Mouse (Mus musculus): Measurements from ENCODE around the gene Senp7. TPM values are rescaled to one million over a fixed set of nuclear protein-coding genes. Genes with fewer than 3 reads are reported as not detected.
"Not testable (repeated sequence)": the region's sequence is repeated elsewhere in the genome, so short reads cannot be mapped to it uniquely, and the experiment has no call there.

Gene Senp7
- polyA plus RNA-seq (2015; fragmentation: Nextera tagmentation; extraction: Ambion mirVana), result 17.2 and 18.6 TPM in 2 replicates

DNA sequence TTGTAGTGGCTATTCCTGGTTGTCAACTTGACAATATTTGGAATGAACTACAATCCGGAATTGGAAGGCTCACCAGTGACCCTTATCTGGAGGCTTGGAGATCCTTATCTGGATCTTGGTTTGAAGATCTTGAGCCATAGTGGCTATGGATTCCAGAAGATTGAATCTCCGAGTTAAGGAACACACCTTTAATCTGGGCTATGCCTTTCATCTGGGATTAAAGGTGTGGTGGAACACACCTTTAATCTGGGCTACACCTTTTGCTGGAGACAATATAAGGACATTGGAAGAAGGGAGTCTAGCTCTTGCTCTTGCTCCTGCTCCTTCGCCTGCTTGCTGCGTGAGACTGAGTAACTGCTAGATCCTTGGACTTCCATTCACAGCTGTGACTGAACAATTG, at the start of gene Senp7:
Senp7 (plus strand) TSS at position 301 of the 400 bp plus-strand sequence.
- H3K4me1 ChIP-seq (replicated peaks); H3K9ac ChIP-seq; H3K4me2 ChIP-seq; H3K36me3 ChIP-seq; H3K9me3 ChIP-seq (replicated peaks); H3K4me3 ChIP-seq; H3K27ac ChIP-seq; H3K27me3 ChIP-seq; ATAC-seq (replicated peaks; ENCODE audit: insufficient number of reproducible peaks, insufficient read depth, low FRiP score, low read depth): not testable (repeated sequence)
- WGBS, result no CpG with 5 or more reads among the region's 4 CpGs

GRCm38 (mm10) chr16:56006798-56007197, 41.3 kb upstream of the Senp7 start:
- H3K4me3 ChIP-seq, result no peak overlapping the region
- no peak for ATAC-seq (replicated peaks; ENCODE audit: insufficient number of reproducible peaks, insufficient read depth, low FRiP score, low read depth)
- 83% methylated on average over 11 of the region's 11 CpGs for WGBS
- H3K4me2 ChIP-seq, result no peak overlapping the region
- H3K4me1 ChIP-seq (replicated peaks), result no peaks in the 10 kb centered on the region
- no peaks in the 10 kb centered on the region for H3K27me3 ChIP-seq
- peaks cover 48% of the 10 kb centered on the region for H3K36me3 ChIP-seq
- H3K9ac ChIP-seq, result no peak overlapping the region
- H3K9me3 ChIP-seq (replicated peaks), result no peaks in the 10 kb centered on the region
- H3K27ac ChIP-seq, result no peak overlapping the region

GRCm38 (mm10) chr16:56008862-56009261, 39.3 kb upstream of the Senp7 start:
- Histone ChIP-seq H3K36me3 (peaks cover 41% of the 10 kb centered on the region), H3K4me3 (no peak overlapping the region), H3K9me3 (replicated peaks) (no peaks in the 10 kb centered on the region), H3K27ac (no peak overlapping the region), H3K4me2 (no peak overlapping the region), H3K4me1 (replicated peaks) (no peaks in the 10 kb centered on the region), H3K27me3 (no peaks in the 10 kb centered on the region), H3K9ac (no peak overlapping the region)
- no peak for ATAC-seq (replicated peaks; ENCODE audit: insufficient number of reproducible peaks, insufficient read depth, low FRiP score, low read depth)
- 94% methylated on average over 1 of the region's 1 CpGs for WGBS

GRCm38 (mm10) chr16:56012789-56013743, 35.1 kb upstream of the Senp7 start:
- Histone ChIP-seq H3K27me3 (no peaks in the 10 kb centered on the region), H3K36me3 (peaks cover 25% of the 10 kb centered on the region), H3K4me2 (no peak overlapping the region), H3K27ac (no peak overlapping the region), H3K4me1 (replicated peaks) (no peaks in the 10 kb centered on the region), H3K9ac (no peak overlapping the region), H3K4me3 (no peak overlapping the region), H3K9me3 (replicated peaks) (no peaks in the 10 kb centered on the region)
- WGBS, result 86% methylated on average over 10 of the region's 10 CpGs
- ATAC-seq (replicated peaks; ENCODE audit: insufficient number of reproducible peaks, insufficient read depth, low FRiP score, low read depth), result no peak

DNA sequence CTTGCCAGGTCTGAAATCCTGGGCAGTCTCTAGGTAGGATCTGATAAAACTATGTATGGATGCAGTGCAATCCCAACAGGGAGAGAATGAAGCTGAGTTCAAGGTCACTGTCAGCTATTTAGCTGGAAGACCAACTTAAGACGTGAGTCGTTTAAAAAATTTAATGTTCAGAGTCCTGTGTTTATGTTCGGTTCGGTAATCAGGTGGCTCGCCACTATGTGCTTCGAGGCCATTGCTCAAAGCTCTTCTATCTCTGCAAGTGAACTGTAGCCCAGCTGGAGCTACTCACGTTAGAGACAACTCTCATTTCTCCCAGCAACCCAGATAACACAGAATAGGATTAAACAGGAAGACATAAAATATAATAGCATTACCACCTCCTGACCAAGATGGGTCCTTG, 34.1 kb upstream of the Senp7 start:
- 79% methylated on average over 7 of the region's 7 CpGs for WGBS
- no peak for ATAC-seq (replicated peaks; ENCODE audit: insufficient number of reproducible peaks, insufficient read depth, low FRiP score, low read depth)
- no peaks in the 10 kb centered on the region for H3K4me1 ChIP-seq (replicated peaks)
- H3K27me3 ChIP-seq, result no peaks in the 10 kb centered on the region
- H3K4me2 ChIP-seq, result no peak overlapping the region
- peaks cover 32% of the 10 kb centered on the region for H3K36me3 ChIP-seq
- H3K9ac ChIP-seq, result no peak overlapping the region
- H3K4me3 ChIP-seq, result no peak overlapping the region
- no peak overlapping the region for H3K27ac ChIP-seq
- H3K9me3 ChIP-seq (replicated peaks), result no peaks in the 10 kb centered on the region

DNA sequence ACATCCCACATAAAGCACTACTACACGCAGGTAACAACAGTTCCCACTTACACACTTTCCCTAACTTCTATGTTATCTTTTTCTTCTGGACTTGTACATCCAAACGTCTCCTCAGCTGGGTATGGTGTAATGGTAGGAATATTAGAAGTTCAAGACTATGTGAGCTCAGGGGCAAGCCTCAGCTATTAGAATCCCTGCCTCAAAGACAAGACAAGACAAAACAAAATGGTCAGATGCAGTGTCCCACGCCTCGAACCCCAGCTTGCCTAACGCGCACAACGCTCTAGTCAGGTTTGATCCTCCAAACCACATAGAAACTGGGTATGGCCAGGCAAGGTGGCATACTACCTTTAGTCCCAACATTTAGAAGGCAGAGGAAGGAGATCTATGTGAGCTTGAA, 28.5 kb upstream of the Senp7 start:
- no peak overlapping the region for H3K27ac ChIP-seq
- H3K9me3 ChIP-seq (replicated peaks), result no peaks in the 10 kb centered on the region
- no peak overlapping the region for H3K4me2 ChIP-seq
- H3K36me3 ChIP-seq, result peaks cover 45% of the 10 kb centered on the region
- no peak overlapping the region for H3K4me3 ChIP-seq
- H3K9ac ChIP-seq, result no peak overlapping the region
- no peaks in the 10 kb centered on the region for H3K4me1 ChIP-seq (replicated peaks)
- WGBS, result 92% methylated on average over 7 of the region's 7 CpGs
- ATAC-seq (replicated peaks; ENCODE audit: insufficient number of reproducible peaks, insufficient read depth, low FRiP score, low read depth), result no peak
- H3K27me3 ChIP-seq, result no peaks in the 10 kb centered on the region

- ATAC-seq (replicated peaks; ENCODE audit: insufficient number of reproducible peaks, insufficient read depth, low FRiP score, low read depth), result no peak
- H3K27ac ChIP-seq, result no peak overlapping the region
- peak overlapping the region; percentile 96 for H3K9ac ChIP-seq
- peak overlapping the region; percentile 95 for H3K4me3 ChIP-seq
- H3K36me3 ChIP-seq, result peaks cover 18% of the 10 kb centered on the region
- H3K27me3 ChIP-seq, result no peaks in the 10 kb centered on the region
- 34% methylated on average over 12 of the region's 12 CpGs for WGBS
- peak overlapping the region; percentile 80 for H3K4me2 ChIP-seq
- no peaks in the 10 kb centered on the region for H3K9me3 ChIP-seq (replicated peaks)
- H3K4me1 ChIP-seq (replicated peaks), result peaks cover 23% of the 10 kb centered on the region
These were observed 20.1 kb upstream of the Senp7 start for GRCm38 (mm10) chr16:56027854-56028629.

DNA sequence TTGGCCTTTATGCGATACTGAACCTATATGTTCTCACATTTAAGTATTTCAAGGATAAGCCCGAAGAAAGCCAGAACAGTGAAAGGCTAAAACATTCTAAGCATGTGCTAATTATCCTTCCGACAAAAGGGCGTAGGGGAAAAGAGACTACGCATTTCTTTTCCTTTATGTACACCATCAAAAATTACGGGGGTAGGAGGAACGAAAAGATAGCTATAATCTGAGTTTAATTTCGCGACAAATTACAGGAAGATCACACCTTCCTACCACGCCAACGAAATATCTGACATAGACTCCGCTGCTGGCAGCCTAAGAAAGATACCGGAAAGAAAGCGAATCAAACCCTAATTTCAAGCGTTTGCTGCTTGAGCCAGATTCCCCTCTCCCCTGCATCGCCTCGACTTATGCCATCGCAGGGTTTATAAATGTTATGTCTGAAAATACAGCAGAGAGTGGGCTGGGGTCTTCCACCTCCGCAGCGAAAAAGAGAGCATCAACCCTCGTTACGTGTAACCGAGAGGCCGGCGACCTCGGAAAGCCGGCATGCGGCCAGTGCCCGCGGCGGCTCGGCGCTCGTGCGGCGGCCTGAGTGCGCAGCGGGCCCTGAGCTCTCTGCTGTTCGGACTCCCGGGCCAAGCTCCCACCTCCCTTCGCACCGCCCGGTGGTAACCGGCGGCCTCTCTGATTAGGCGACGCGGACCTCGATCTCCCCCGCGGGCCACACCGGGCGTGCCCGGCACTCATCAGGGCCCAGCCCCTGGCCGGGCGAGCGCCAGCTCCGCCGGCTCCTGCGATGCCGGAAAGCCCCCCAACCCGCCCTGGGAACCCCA, 19.2 kb upstream of the Senp7 start:
- peak; percentile 84 for ATAC-seq (replicated peaks; ENCODE audit: insufficient number of reproducible peaks, insufficient read depth, low FRiP score, low read depth)
- Histone ChIP-seq H3K27me3 (no peaks in the 10 kb centered on the region), H3K4me2 (peak overlapping the region; percentile 80), H3K27ac (peak overlapping the region; percentile 95), H3K4me1 (replicated peaks) (peaks cover 23% of the 10 kb centered on the region), H3K4me3 (peak overlapping the region; percentile 95), H3K9me3 (replicated peaks) (no peaks in the 10 kb centered on the region), H3K36me3 (peaks cover 25% of the 10 kb centered on the region), H3K9ac (peak overlapping the region; percentile 96)
- whole genome bisulfite sequencing, result under 1% methylated on average over 62 of the region's 62 CpGs

GRCm38 (mm10) chr16:56029661-56030082, 18.5 kb upstream of the Senp7 start, which contains the start of gene Pcnp:
Gene Pcnp, minus strand, starts transcription at chr16:56029739.
- peak within 1 kb of the TSS; percentile 95 for H3K4me3 ChIP-seq
- under 1% methylated on average over 39 of the region's 39 CpGs for WGBS

DNA sequence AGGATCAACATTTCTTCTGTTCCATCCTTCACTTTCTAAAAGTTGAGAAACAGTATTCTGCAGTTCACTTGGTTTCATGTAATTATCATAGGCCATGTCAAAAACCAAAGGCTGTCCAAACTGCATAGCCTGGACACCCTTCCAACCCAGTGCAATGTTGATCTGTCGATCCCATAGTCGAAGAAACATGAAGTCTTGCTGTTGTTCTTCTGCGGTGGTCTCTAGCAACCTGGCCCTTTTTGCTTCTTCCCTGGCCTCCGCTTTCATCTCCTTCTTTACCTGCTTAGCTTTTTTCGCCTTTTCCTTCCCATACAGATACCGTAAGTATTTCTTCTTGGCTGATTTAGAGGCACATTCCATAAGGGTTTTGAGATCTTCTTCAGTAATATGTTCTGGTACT, 13.6 kb upstream of the Senp7 start:
- WGBS, result 91% methylated on average over 6 of the region's 6 CpGs
- peaks cover 24% of the 10 kb centered on the region for H3K36me3 ChIP-seq
- no peak overlapping the region for H3K4me2 ChIP-seq
- no peaks in the 10 kb centered on the region for H3K27me3 ChIP-seq
- no peak for ATAC-seq (replicated peaks; ENCODE audit: insufficient number of reproducible peaks, insufficient read depth, low FRiP score, low read depth)
- no peak overlapping the region for H3K27ac ChIP-seq
- H3K4me3 ChIP-seq, result no peak overlapping the region
- peaks cover 24% of the 10 kb centered on the region for H3K4me1 ChIP-seq (replicated peaks)
- no peak overlapping the region for H3K9ac ChIP-seq
- no peaks in the 10 kb centered on the region for H3K9me3 ChIP-seq (replicated peaks)

More at GRCm38 (mm10) chr16:56029661-56030082, 18.5 kb upstream of the Senp7 start, which contains the start of gene Pcnp:
- H3K27me3 ChIP-seq, result no peaks in the 10 kb centered on the region
- peaks cover 31% of the 10 kb centered on the region for H3K36me3 ChIP-seq
- H3K4me2 ChIP-seq, result peak within 1 kb of the TSS; percentile 80
- peak; percentile 99 for ATAC-seq (replicated peaks; ENCODE audit: insufficient number of reproducible peaks, insufficient read depth, low FRiP score, low read depth)
- peaks cover 23% of the 10 kb centered on the region for H3K4me1 ChIP-seq (replicated peaks)
- peak within 1 kb of the TSS; percentile 96 for H3K9ac ChIP-seq
- no peaks in the 10 kb centered on the region for H3K9me3 ChIP-seq (replicated peaks)
- H3K27ac ChIP-seq, result peak within 1 kb of the TSS; percentile 95
